Comparison of ENCODE assay signal across 19 mouse cellular contexts in the genomic region with DNA sequence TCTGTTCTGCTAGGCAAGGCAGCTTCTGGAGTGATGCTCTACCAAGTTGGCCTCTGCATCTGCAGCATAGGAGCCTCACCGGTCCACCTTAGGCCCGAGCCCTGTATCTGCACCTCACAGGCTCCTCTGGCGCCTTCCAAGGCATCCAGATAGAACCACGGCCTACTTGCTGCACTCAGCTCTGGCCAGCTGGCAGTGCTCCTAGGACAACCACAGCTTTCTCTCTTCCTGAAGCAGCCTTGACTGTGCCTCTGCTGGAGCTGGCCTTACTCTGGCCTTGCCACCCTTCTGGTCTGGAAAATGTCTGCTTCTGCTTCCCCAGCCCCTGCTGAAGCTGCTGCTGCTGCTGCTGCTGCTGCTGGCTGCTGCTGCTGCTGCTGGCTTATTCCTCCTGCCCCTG. TPM values are rescaled to one million over a fixed set of nuclear protein-coding genes. Genes with fewer than 3 reads are reported as not detected.
DNase-seq lines count a peak whose midpoint lies in the region; ATAC-seq lines count a peak whose summit lies in the region.
"Had no signal": no experiment of that assay in that cellular context is flagged by ENCODE, and none has a peak within 500 bp of the region (broad histone marks: within the 10 kb centered on the region; RNA-seq: fewer than 3 reads in every experiment).

No protein-coding gene starts in this region.

- peak; percentile 71 to 82 for DNase-seq in cerebellum, adult 18-20 months
- DNase-seq in cerebellum, adult 8-10 months: no peak
- peak; percentile 29 for DNase-seq in NIH3T3 (ENCODE audit: low read depth)
- DNase-seq in adrenal gland, postnatal 25 days: peak; percentile 46
- DNase-seq in cerebellum, postnatal 25 days: peak; percentile 67 to 77
- DNase-seq in left cerebral cortex, adult 9 months (ENCODE audit: low spot score in 2 of 2): no peak
- DNase-seq in spleen, adult 18-20 months: no peak
- DNase-seq: B cell, adult 2 months; heart, postnatal 10 days; kidney, adult 9 months; liver; liver, postnatal 0 days; lung, postnatal 14 days; thymus, postnatal 4 days had no signal

- ATAC-seq in erythroid progenitor cell, adult 5-6 weeks (replicated peaks; ENCODE audit: low FRiP score, poor library complexity, severe bottlenecking): no peak
- ATAC-seq: forebrain, embryonic 15.5 days; liver, postnatal 0 days; midbrain, embryonic 15.5 days; Patski had no signal

RNA-seq across cellular contexts. Expression of gene Adcy1, which starts 45.8 kb away (rescaled TPM):
- 3.0 and 4.2 TPM in 2 replicates for total RNA-seq in adrenal gland, postnatal 25 days (2021)
- total RNA-seq in erythroid progenitor cell, adult 5-6 weeks (2015; ENCODE audit: low replicate concordance): not detected in 2 replicates
- not detected in 2 replicates for total RNA-seq in erythroid progenitor cell, adult 5-6 weeks (2017; ENCODE audit: low replicate concordance)
- total RNA-seq: neutrophil, adult 5-6 weeks had no signal

Comparison
In these comparisons a context has a peak if more than half of its experiments do, and no peak if none do; other contexts are left out.
1. DNase-seq: peak in cerebellum, adult 18-20 months (2 of 2), NIH3T3 (single experiment), adrenal gland, postnatal 25 days (single experiment) and cerebellum, postnatal 25 days (2 of 2); none in cerebellum, adult 8-10 months (single experiment), left cerebral cortex, adult 9 months (0 of 2) and spleen, adult 18-20 months (0 of 2).